Mouse (Mus musculus) C2C12 (cell line): ENCODE measurements around the gene Tgm1.

Experiments used
- CTCF ChIP-seq: IDR thresholded peaks from one replicate; pipeline ENCODE4 v1.5.1; 2011; ENCODE audit not compliant: control insufficient read depth, insufficient read depth, insufficient read length
- MAX ChIP-seq: IDR thresholded peaks from one replicate; pipeline ENCODE4 v1.6.1; 2011; ENCODE audit warnings: mild to moderate bottlenecking, control low read depth
- MYOG ChIP-seq: IDR thresholded peaks from one replicate; pipeline ENCODE4 v1.6.1; 2011; ENCODE audit not compliant: control insufficient read depth, insufficient read length; ENCODE audit errors: extremely low read depth
- USF1 ChIP-seq: IDR thresholded peaks from one replicate; pipeline ENCODE4 v1.6.1; 2011; ENCODE audit warnings: low read depth, mild to moderate bottlenecking, control low read depth, moderate library complexity

DNA sequence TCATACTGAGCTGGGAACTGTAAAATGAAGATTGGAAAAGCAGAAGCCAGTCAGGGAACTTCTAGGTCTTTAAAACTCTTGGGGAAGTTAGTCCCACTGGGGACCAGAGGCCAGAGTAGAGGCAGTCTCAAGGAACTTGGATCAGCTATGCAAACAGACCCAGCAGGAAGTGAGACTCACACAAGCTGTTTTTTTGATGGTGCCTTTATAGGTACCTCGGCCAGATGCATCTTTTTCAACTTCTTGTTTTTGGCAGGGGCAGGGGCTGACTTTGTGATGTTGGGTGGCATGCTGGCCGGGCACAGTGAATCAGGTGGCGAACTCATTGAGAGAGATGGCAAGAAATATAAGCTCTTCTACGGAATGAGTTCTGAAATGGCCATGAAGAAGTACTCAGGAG lies 36.1 kb downstream of the Tgm1 start:
- TF ChIP-seq CTCF (no peak), USF1 (no peak), MYOG (no peak), MAX (no peak)
